Mouse (Mus musculus): ENCODE data around the gene Sec14l4.

GRCm38 (mm10) chr11:4095171-4096053 is 64.2 kb downstream of the Sec14l4 start, which contains the start of gene Mtfp1:
- TF ChIP-seq CTCF (IDR thresholded peaks at IDR 0.05; ENCODE audit: control insufficient read depth, insufficient read depth, insufficient replicate concordance, low read depth, low read length) = no peak
- TF ChIP-seq POLR2A (IDR thresholded peaks at IDR 0.05; ENCODE audit: control insufficient read depth, low read depth, low read length) = no peak; the same call in 1 of the 2 replicates

Measured in testis, adult 2 months (tissue).